Mouse (Mus musculus) forebrain, embryonic 11.5 days (tissue): ENCODE data around the gene Mfap5. TPM values are rescaled to one million over a fixed set of nuclear protein-coding genes. Genes with fewer than 3 reads are reported as not detected.

Experiments used
- ATAC-seq: fragments of 200-750 bp; cut with Nextera tagmentation; replicated peaks from 2 replicates; pipeline ENCODE4 v1.8.0; 2017; ENCODE audit warnings: moderate TSS enrichment; ENCODE audit not compliant: low FRiP score
- DNase-seq: peaks from one replicate; pipeline ENCODE4 v3.0.0-alpha.2; 2017; ENCODE audit warnings: low spot score
- H3K27ac ChIP-seq: fragments of 300-500 bp; sonication (generic); 2 replicates; pipeline ENCODE4 v1.5.1; 2014; ENCODE audit warnings: low read depth, low read length
- H3K27me3 ChIP-seq: fragments of 300-500 bp; sonication (generic); 2 replicates; pipeline ENCODE4 v1.6.1; 2014; ENCODE audit warnings: mild to moderate bottlenecking, low read length, mixed read lengths; ENCODE audit not compliant: control insufficient read depth, insufficient read depth
- H3K36me3 ChIP-seq: fragments of 300-500 bp; sonication (generic); 2 replicates; pipeline ENCODE4 v1.6.1; 2014; ENCODE audit warnings: mild to moderate bottlenecking, low read length, moderate library complexity, mixed read lengths; ENCODE audit not compliant: control insufficient read depth, insufficient read depth
- H3K4me1 ChIP-seq: fragments of 300-500 bp; sonication (generic); replicated peaks from 2 replicates; pipeline ENCODE4 v1.6.1; 2014; ENCODE audit warnings: low read length, mixed read lengths; ENCODE audit not compliant: control insufficient read depth, insufficient read depth
- H3K4me2 ChIP-seq: fragments of 300-500 bp; sonication (generic); 2 replicates; pipeline ENCODE4 v1.6.1; 2014; ENCODE audit warnings: low read depth, mild to moderate bottlenecking, low read length, moderate library complexity, mixed read lengths; ENCODE audit not compliant: severe bottlenecking
- H3K4me3 ChIP-seq: fragments of 300-500 bp; sonication (generic); 2 replicates; pipeline ENCODE4 v1.5.1; 2014; ENCODE audit warnings: low read depth, low read length
- H3K9ac ChIP-seq: fragments of 300-500 bp; sonication (generic); 2 replicates; pipeline ENCODE4 v1.6.1; 2014; ENCODE audit warnings: low read length
- H3K9me3 ChIP-seq: fragments of 300-500 bp; sonication (generic); 2 replicates; pipeline ENCODE4 v1.6.1; 2016; ENCODE audit warnings: low read length, mixed read lengths; ENCODE audit not compliant: control insufficient read depth
- WGBS: fragments of 180-500 bp; shearing (Covaris S2); extraction: QIAGEN DNeasy Blood & Tissue Kit; methylation state at CpG from one replicate; pipeline ENCODE4 v1.1.7; 2014; 5-methylcytosine and 5-hydroxymethylcytosine counted together
- polyA plus RNA-seq: library from polyadenylated mRNA; unstranded; fragments of >200 nt; fragmentation: Nextera tagmentation; extraction: Ambion mirVana; gene quantifications from 2 replicates; pipeline ENCODE4 v1.2.1, GENCODE M21; 2014

The Mfap5 gene
- polyA plus RNA-seq, 1 experiment from 2014 or later, result 0.77 TPM

- Histone ChIP-seq H3K9me3 (no peaks in the 10 kb centered on the region), H3K27me3 (no peaks in the 10 kb centered on the region), H3K27ac (peak overlapping the region; percentile 93), H3K4me2 (peak overlapping the region; percentile 64), H3K9ac (peak overlapping the region; percentile 86), H3K4me3 (peak overlapping the region; percentile 87), H3K4me1 (peaks cover 9% of the 10 kb centered on the region; the same call in 1 of the 2 replicates), H3K36me3 (no peaks in the 10 kb centered on the region)
- DNase-seq, result peak; percentile 94
- WGBS, result under 1% methylated on average over 51 of the region's 111 CpGs
- ATAC-seq, result peak; percentile 88
Observed at GRCm38 (mm10) chr6:122486297-122487117, 19.1 kb upstream of the Mfap5 start.

GRCm38 (mm10) chr6:122490929-122491512 is 14.6 kb upstream of the Mfap5 start:
- peaks cover 12% of the 10 kb centered on the region for H3K4me1 ChIP-seq
- no peaks in the 10 kb centered on the region for H3K36me3 ChIP-seq
- H3K9me3 ChIP-seq, result no peaks in the 10 kb centered on the region
- peak overlapping the region; percentile 63 for H3K4me2 ChIP-seq
- DNase-seq (peak; percentile 59), ATAC-seq (no peak)
- peak overlapping the region; percentile 66 for H3K9ac ChIP-seq
- H3K27ac ChIP-seq, result peak overlapping the region; percentile 84
- H3K27me3 ChIP-seq, result no peaks in the 10 kb centered on the region
- WGBS, result 23% methylated on average over 15 of the region's 15 CpGs
- peak overlapping the region; percentile 33 for H3K4me3 ChIP-seq

DNA sequence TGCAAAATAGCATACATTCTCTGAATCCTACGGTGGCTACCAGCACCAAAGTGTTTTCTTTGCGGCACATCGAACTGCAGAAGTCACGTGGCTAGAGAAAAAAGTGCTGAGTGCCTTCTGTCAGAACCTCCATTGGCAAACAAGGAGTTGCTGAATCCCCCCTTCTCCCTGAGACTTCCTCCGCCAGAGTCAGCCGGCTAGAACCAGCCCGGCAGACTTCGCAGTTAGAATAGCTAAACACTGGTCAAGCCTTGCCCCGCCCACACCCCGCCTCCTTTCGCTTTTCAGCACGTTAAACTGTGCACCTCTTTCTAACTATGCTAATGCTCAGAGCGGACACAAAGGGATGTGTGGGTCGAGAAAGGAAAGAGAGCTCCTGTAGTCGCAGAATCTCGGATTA is 14.1 kb upstream of the Mfap5 start:
- Histone ChIP-seq H3K9ac (peak overlapping the region; percentile 66), H3K4me1 (peaks cover 12% of the 10 kb centered on the region), H3K4me2 (peak overlapping the region; percentile 63), H3K27ac (peak overlapping the region; percentile 84), H3K4me3 (peak overlapping the region; percentile 33), H3K27me3 (no peaks in the 10 kb centered on the region), H3K9me3 (no peaks in the 10 kb centered on the region), H3K36me3 (no peaks in the 10 kb centered on the region)
- DNase-seq (peak; percentile 94), ATAC-seq (peak; percentile 85)
- under 1% methylated on average over 16 of the region's 16 CpGs for WGBS

DNA sequence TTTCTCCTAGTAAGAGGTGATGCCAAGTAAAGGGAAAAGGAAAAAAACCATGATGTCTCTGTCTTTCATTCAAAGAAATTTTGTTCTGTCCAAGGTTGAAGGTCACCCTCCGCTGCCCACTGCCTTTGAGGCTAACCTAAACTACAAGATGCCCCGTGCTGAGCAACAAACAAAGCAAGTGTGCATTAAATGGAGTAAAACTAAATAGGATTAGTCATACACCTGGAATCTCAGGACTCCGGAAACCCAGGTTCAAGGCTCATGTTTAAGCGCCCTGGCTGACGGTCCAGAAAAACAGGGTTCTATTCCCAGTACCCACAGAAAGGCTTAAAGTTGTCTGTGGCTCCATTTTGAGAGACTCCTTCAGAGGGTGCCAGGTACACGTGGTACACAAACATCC is 13.2 kb upstream of the Mfap5 start:
- H3K27ac ChIP-seq, result no peak overlapping the region
- no peak overlapping the region for H3K4me3 ChIP-seq
- ATAC-seq (no peak), DNase-seq (no peak)
- WGBS, result 18% methylated on average over 6 of the region's 6 CpGs
- no peaks in the 10 kb centered on the region for H3K9me3 ChIP-seq
- H3K4me2 ChIP-seq, result peak overlapping the region; percentile 63; the same call in 1 of the 2 replicates
- no peaks in the 10 kb centered on the region for H3K36me3 ChIP-seq
- H3K4me1 ChIP-seq, result peaks cover 12% of the 10 kb centered on the region
- no peaks in the 10 kb centered on the region for H3K27me3 ChIP-seq
- H3K9ac ChIP-seq, result peak overlapping the region; percentile 66; the same call in 1 of the 2 replicates

DNA sequence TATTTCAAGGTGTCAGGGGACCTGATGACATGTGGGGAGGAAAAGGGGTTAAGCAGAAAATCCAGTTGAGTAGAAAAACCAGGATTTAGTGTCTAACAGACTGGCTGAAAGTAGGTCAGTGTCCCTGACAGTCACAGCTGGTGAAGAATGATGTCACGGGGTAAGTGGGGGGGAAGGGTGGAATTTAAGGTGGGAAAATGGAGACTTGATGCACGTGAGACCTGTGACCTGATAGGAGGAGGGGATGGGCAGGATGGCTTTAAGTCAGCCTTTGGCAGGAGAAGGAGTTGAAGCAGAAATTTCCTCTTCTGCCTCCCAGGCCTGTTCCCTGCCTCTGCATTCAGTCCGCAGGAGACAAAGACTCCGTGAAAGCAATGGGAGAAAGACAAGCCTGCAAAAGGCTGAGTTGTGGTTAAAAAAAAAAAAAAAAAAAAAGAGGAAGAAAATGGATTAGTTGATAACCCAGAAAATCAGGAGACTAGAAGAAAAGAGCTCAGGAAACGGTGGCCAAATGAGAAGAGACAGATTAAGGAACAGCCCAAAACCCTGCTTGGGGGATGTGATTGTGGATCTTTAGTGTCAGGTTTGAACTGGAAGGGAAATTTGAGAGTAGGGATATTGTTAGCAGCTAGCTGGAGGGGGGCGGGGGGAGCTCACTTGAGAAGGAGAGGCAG is 11.7 kb upstream of the Mfap5 start:
- no peaks in the 10 kb centered on the region for H3K9me3 ChIP-seq
- no peaks in the 10 kb centered on the region for H3K36me3 ChIP-seq
- H3K4me3 ChIP-seq, result no peak overlapping the region
- H3K9ac ChIP-seq, result no peak overlapping the region; the same call in 1 of the 2 replicates
- peaks cover 12% of the 10 kb centered on the region for H3K4me1 ChIP-seq
- no peak overlapping the region for H3K27ac ChIP-seq
- H3K4me2 ChIP-seq, result no peak overlapping the region
- ATAC-seq (no peak), DNase-seq (no peak)
- H3K27me3 ChIP-seq, result no peaks in the 10 kb centered on the region
- WGBS, result 15% methylated on average over 6 of the region's 6 CpGs

DNA sequence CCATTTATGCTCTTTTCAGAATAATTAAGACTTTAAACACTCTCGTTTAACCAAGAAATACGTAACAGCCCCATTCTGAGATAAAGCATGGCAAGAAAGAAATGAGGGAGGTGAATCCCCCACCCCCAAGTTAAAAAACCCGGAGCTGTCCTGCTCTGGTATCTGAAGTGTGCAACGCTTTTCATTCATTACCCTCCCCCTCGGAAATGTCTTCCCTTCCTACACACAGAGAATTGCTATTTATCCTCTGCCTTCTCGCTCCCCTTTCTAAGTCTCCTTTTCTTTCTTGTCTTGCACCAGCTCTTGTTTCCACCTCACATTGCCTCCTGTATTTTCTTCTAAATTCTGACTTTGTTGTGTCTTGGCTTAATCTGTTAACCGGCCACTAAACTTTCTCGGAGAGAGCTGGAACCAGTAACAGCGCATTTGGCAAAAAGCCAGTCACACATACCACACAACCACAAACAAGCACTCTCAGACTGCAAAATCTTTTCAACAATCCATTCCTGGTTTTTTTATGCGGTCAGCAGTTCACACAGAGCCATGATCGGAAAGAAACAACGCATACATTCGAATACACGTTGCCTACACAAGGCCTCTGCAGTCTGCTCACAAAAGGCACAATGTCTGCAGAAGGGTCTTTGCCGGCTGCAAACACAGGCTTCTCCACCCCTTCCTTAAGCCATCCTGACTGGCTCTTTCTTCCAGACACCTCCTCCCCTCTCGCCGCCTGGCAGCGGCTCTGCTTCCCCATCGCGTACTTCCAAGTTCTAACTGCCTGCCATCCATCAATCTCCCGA is 10.4 kb upstream of the Mfap5 start:
- H3K9ac ChIP-seq, result peak overlapping the region; percentile 49
- DNase-seq (peak; percentile 72), ATAC-seq (peak; percentile 60)
- H3K9me3 ChIP-seq, result no peaks in the 10 kb centered on the region
- no peaks in the 10 kb centered on the region for H3K27me3 ChIP-seq
- no peak overlapping the region for H3K4me3 ChIP-seq
- H3K27ac ChIP-seq, result peak overlapping the region; percentile 81
- peak overlapping the region; percentile 32 for H3K4me2 ChIP-seq
- H3K36me3 ChIP-seq, result no peaks in the 10 kb centered on the region
- H3K4me1 ChIP-seq, result peaks cover 12% of the 10 kb centered on the region
- WGBS, result 6% methylated on average over 21 of the region's 21 CpGs

DNA sequence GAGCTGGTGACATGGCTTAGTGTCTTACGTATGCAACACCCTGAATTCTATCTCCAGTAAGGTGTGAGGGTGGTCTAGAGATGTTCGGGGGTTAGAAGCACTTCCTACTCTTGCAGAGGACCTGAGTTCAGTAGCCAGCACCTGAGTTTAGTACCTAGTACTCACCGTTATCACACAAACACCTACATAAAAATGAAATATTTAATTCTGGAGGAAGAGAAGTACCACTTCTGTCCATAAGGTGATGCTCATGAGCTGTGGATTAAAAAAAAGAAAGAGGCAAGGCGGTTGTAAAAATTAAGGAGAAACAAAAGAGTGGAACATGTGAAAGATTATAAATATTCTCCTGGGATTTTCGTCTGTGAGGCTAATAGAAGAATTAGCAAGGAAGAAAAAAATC is 9.1 kb upstream of the Mfap5 start:
- H3K36me3 ChIP-seq, result no peaks in the 10 kb centered on the region
- no peak overlapping the region for H3K4me2 ChIP-seq
- peak; percentile 11; the same call in 1 of the 2 replicates for ATAC-seq
- H3K27me3 ChIP-seq, result no peaks in the 10 kb centered on the region
- no peak overlapping the region for H3K27ac ChIP-seq
- WGBS, result 35% methylated on average over 5 of the region's 5 CpGs
- H3K9me3 ChIP-seq, result no peaks in the 10 kb centered on the region
- no peak overlapping the region for H3K9ac ChIP-seq
- H3K4me3 ChIP-seq, result no peak overlapping the region
- DNase-seq, result no peak
- peaks cover 7% of the 10 kb centered on the region for H3K4me1 ChIP-seq

DNA sequence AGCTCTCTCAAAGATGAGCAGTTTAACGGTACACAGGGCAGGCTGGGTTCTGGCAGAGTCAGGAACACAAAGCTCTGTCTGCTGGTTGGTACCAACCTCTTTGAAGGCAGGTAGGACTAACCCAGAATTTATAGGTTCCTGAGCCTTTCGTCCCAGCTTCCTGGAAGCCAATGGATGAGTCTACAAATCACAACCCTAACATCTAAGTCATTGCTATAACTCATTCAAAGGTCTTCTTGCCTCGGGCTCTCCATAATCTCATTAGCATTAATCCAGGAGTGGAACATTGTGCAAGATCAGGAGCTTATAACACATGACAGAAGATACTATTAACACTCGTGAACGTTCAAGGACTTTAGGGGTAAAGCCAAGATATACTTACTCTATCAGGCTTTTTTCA is 7.0 kb upstream of the Mfap5 start, which contains the start of gene Rimklb:
Rimklb (minus strand) TSS at position 101 of the 400 bp plus-strand sequence.
- Histone ChIP-seq H3K27me3 (no peaks in the 10 kb centered on the region), H3K9me3 (no peaks in the 10 kb centered on the region), H3K4me1 (peaks cover 4% of the 10 kb centered on the region; the same call in 1 of the 2 replicates), H3K9ac (no peak within 1 kb of the TSS), H3K36me3 (no peaks in the 10 kb centered on the region), H3K27ac (no peak within 1 kb of the TSS), H3K4me2 (no peak within 1 kb of the TSS), H3K4me3 (no peak within 1 kb of the TSS)
- ATAC-seq, result no peak
- 81% methylated on average over 5 of the region's 5 CpGs for WGBS
- no peak for DNase-seq
